Mouse (Mus musculus) ES-E14 (cell line): Measurements from ENCODE around the gene Adprhl1.

Experiments used
- CHD2 ChIP-seq: IDR thresholded peaks from 2 replicates; pipeline ENCODE4 v1.6.1; 2014; ENCODE audit warnings: mild to moderate bottlenecking, low read depth, low read length, inconsistent platforms
- ZNF384 ChIP-seq: IDR thresholded peaks from 2 replicates; pipeline ENCODE4 v1.6.1; 2012; ENCODE audit warnings: low read depth, low read length, inconsistent platforms

- TF ChIP-seq CHD2 (no peak), ZNF384 (no peak)
Measured at GRCm38 (mm10) chr8:13216386-13216785, 37.6 kb downstream of the Adprhl1 start.
